Mouse (Mus musculus) cerebellum, adult 11-12 months (tissue): Measurements from ENCODE around the gene Srpx.

ENCODE experiments used
- DNase-seq: peaks from one replicate; pipeline ENCODE4 v3.0.0; 2022

Gene Srpx

DNA sequence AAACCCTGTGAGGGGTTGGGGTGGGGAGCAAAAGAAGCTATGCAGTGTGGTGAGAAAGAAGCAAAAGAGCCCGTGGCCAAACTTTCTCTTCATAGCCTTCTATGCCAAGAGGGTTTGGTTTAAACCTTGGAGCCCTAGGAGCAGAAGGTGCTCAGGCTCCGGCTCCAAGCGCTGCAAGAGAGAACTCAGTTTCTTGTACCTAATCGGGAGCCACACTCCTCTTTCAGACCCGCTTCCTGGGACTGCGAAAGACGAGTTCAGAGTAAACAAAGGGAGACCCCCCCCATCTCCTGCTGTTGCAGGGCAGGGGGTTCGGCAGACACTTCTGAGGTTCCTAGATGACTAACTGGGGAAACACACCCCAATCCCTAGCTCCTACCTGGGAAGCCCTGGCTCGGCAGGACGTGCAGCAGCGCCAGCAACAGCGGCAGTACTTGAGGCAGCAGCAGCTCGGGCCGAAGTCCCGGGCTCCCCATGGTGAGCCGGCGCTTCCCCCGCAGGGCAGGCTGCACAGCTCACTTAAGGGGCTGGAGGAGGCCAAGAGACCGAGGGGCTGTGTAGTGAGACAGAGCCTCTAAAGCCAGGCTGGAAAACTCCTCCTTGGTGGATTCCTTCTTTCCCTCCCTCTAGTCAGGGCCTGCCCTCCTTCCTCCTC is at the start of gene Srpx:
Gene Srpx (minus strand): TSS at position 645 of the 655 bp plus-strand sequence.
- DNase-seq, result no peak

- DNase-seq, result no peak
Observed at GRCm38 (mm10) chrX:10152390-10152789, 34.9 kb upstream of the Srpx start.

DNA sequence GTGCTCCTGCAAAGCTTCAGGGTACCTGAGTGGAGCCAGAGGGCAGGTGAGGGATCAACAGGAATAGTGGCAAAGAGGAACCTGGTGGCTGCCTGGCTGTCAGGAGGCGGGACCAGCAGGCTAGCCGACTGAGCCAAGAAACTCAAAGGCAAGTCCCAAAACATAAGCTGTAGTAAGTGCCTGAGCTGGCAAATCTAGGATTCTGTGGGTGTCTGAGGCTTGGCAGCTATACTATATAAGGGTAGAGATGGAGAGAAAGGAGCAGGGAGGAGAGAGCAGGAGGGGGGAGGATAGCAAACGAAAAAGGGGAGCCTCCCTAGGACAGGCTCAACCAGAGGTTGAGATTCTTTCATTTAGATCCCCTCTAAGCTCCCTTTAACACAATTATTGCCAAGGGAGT is 1.7 kb downstream of the Srpx start:
- no peak for DNase-seq

DNA sequence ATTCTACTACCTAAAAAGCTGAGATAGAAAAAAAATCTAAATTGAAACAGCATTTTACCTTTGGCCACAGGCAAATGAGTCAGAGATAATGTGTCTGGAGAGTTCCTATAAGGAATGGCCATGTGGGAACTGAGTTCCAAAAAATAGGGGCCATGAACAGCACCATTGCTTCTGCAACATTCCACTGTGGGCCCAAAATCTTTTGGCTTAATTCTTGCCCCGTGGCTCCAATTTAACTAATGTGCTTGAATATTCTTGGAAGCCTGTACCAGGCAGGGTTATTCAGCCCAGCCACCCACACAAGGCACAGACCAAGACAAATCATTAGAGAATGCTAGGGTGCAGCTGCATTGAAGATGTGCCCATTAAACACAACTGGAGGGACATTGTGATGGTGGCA is 6.8 kb downstream of the Srpx start:
- DNase-seq, result no peak

GRCm38 (mm10) chrX:10108558-10108957 is 9.0 kb downstream of the Srpx start:
- no peak for DNase-seq

- DNase-seq, result no peak
Observed at GRCm38 (mm10) chrX:10105475-10105874, 12.0 kb downstream of the Srpx start.

GRCm38 (mm10) chrX:10102739-10103138 is 14.8 kb downstream of the Srpx start:
- no peak for DNase-seq

GRCm38 (mm10) chrX:10095797-10096196 is 21.7 kb downstream of the Srpx start:
- DNase-seq, result no peak

- DNase-seq, result no peak
Observed at GRCm38 (mm10) chrX:10080385-10080784, 37.1 kb downstream of the Srpx start.

- DNase-seq, result no peak
Observed at GRCm38 (mm10) chrX:10079981-10080380, 37.5 kb downstream of the Srpx start.

DNA sequence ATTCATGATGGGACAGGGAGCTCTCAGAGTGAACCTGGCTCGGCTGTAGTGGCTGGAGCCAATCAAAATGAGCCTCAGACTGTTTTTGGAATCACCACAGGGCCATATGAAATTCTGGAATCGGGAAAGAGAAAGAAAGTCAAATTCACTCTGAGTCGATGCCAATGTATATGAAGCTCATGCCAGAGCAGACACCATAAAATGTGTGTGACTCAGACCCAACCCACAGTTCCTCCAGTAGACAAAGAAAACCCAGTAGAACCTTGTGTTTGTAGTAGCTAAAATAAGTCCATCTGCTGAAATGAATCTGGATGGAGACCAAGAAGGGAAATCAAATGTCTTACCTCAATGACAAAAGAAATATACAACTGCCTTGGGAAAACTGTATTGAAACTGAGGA is 43.5 kb downstream of the Srpx start:
- DNase-seq, result no peak

- DNase-seq, result no peak
Observed at GRCm38 (mm10) chrX:10071529-10071928, 46.0 kb downstream of the Srpx start.

GRCm38 (mm10) chrX:10070689-10071088 is 46.8 kb downstream of the Srpx start:
- DNase-seq, result peak; percentile 13

DNA sequence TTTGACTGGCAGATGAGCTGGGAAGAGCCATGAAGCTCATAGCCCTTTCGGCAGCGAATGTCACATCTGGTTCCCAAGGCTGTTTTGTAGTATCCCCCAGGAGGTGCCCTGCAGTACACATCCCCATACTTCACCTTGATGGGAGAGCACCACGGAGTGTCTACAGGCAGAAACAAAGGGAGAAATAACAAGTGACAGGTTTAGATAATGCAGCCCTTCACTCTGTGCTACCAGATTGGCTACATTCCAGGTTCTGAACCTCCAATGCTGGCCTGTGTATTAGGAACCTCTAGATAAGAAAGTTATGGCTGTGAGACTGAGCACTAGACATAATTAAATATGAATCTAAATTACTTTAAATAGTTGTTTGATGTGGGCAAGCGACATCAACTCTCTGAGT is 48.1 kb downstream of the Srpx start:
- no peak for DNase-seq

DNA sequence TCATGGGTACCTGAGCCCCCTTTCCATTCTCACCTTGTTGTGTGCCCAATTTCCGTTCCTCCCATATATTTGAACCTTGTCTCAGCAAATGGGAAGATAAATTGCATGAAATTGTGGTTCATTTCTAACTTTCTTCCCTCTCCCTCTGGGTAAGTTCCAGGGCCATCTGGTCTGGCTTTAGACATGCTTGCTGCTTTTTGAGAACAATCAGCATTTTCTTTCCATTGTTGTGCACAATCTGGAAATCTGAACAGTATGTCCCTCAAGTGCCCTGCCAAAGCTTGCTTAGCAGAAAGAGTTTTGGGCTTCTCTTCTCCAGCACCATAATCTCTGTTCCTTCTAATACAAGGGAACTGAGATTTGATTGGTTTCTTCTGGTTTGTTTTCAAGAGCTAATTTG is 53.7 kb downstream of the Srpx start:
- peak; percentile 11 for DNase-seq

DNA sequence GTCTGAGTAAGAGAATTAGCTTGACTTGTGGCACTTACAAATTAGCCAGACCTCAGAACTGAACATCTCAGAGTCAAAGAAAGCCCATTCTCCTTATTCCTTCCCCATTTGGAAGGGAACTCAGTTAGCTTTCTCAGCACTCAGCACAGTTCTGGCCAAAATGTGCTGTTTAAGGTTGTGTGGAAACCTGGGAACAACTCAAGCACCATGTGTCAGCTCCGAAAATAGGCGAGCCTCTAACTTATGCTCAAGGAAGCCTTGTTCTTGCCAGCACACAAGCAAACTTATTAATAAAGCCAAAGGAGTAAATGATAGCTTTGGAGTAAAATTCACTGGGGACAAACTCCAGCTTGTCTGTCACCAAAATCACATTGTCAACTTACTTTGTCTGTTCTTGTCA is 54.1 kb downstream of the Srpx start:
- no peak for DNase-seq

DNA sequence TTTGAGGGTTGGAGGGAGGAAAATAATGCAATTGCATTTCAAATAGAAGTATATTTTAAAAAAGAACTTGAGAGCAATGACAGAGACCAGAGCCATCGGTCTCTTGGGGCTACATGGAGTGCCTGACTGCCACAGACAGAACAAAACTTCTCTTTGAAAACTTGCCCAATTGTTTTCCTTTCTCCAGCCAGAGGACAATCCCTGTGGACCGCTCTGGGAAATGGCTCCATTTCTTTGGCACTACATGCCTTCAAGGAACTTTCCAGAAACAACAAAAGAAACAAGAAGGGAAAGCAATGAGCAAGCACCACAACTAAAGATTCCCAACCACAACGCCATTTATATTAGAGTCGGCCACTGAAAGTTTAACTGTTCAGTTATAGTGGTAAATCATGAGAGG is 55.3 kb downstream of the Srpx start:
- DNase-seq, result no peak

- no peak for DNase-seq
Observed at GRCm38 (mm10) chrX:10034666-10035065, 82.8 kb downstream of the Srpx start.

DNA sequence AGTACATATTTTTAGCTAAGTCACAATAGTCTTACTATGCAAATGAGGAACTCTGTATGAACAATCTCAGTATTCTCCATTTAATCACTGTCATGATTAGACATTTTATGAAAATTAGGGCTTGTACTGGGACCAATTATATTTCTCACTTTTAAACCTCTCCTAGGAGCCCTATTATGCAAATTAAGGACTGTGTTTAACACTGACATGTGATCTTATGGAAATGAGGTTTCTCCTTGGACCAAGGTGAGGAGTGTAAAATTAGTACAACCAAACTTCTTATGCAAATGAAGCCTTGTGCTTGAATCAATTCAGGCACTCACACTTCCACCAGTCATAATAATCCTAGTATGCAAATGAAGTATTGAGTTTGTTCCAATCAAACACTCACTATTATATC is 107.3 kb downstream of the Srpx start:
- DNase-seq, result no peak

DNA sequence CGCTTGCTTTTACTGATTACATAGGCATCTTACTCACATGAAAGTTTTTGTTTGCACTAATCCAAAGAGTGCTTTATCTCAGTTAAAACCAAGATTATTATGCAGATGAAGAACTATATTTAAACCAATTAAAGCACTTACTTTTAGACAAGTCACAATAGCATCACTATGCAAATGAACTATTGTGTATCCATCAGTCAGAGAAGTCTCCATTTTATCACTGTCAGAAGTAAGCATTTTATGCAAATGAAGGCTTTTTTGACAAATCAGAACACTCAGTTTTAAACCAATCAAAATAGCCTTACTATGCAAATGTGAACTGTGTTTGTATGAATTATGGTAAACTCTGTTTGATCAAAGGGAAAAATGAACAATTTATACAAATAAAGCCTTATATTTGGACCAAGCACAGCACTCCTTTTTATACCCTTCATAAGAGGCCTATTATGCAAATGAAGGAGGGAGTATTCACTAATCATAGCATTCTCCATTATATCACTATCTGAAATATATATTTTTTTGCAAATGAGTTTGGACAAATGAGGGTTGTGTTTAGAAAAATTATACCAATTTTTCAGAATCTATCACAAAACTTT is 109.7 kb downstream of the Srpx start:
- no peak for DNase-seq

- no peak for DNase-seq
Observed at GRCm38 (mm10) chrX:10005946-10006345, 111.6 kb downstream of the Srpx start.

GRCm38 (mm10) chrX:10000718-10001117 is 116.8 kb downstream of the Srpx start:
- no peak for DNase-seq
